Mouse (Mus musculus): ENCODE results near the gene Ccdc162. TPM values are rescaled to one million over a fixed set of nuclear protein-coding genes. Genes with fewer than 3 reads are reported as not detected.

Gene Ccdc162
- polyA plus RNA-seq, 1 experiment = 0.88 TPM

GRCm38 (mm10) chr10:41651532-41651931 is 64.9 kb downstream of the Ccdc162 start:
- 90% methylated on average over 3 of the region's 3 CpGs for WGBS
- no peak for DNase-seq (ENCODE audit: low read depth, low spot score)

- no peak for DNase-seq (ENCODE audit: low read depth, low spot score)
- 93% methylated on average over 5 of the region's 5 CpGs for WGBS
Observed at GRCm38 (mm10) chr10:41649186-41649585, 67.2 kb downstream of the Ccdc162 start.

- WGBS = 69% methylated on average over 3 of the region's 3 CpGs
- no peak for DNase-seq (ENCODE audit: low read depth, low spot score)
Observed at GRCm38 (mm10) chr10:41638776-41639175, 77.7 kb downstream of the Ccdc162 start.

DNA sequence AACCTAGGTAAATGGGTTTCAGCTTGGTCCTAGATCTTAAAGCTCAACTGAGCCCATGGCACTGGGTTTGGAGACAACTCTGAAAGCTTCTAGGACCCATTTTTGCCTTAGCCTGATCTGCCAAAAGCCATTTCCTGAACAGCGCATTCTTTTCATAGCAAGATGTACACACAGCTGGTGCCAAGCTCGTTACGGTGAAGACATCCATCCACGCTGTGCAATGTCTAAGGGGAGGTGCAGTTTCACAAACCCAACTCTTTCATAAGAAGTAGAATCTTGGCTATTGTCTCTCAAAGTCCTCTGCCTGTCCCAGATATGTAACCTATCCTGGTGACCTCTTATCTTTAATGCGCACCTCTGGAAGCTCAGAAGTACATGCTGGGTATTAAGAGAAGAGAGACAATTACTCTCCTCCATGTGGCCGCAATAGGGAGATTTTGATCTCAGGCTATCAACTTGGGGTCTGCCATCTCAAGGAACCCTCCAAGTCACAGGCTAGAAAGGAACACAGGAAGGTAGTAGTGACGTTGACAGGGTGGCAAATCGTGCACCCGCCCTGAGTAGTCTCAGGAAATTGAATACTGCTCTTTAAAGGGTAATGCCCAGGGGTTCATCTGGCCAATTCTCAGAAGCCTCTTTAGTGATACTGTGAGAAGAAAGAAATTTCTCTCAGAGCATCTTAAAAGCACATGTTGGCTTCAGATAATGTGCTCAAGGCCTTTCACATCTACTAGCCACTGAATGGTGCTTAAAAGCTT is 81.0 kb downstream of the Ccdc162 start:
- 69% methylated on average over 9 of the region's 9 CpGs for WGBS
- no peak for DNase-seq (ENCODE audit: low read depth, low spot score)

- 85% methylated on average over 11 of the region's 11 CpGs for WGBS
- DNase-seq (ENCODE audit: low read depth, low spot score) = no peak
Observed at GRCm38 (mm10) chr10:41633801-41634200, 82.6 kb downstream of the Ccdc162 start.

DNA sequence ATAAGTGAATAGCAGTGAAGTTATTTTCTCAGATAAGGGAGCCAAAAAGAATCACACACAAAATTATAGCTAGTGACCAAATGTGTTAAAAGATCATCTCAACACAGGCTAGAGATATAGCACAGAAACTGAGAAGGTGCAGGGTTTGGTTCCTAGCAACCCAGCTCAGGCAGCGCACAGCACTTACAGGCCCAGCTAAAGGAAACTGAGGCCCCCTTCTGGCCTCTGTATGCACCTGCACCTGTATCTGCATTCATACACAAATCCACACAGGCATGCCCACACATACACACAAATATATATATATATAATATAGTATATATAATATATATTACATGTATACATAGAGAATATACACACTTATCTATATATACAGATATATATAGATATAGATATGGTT is 84.4 kb downstream of the Ccdc162 start:
- WGBS = 98% methylated on average over 1 of the region's 1 CpGs
- no peak for DNase-seq (ENCODE audit: low read depth, low spot score)

- 73% methylated on average over 3 of the region's 3 CpGs for WGBS
- DNase-seq (ENCODE audit: low read depth, low spot score) = no peak
Observed at GRCm38 (mm10) chr10:41626996-41627395, 89.4 kb downstream of the Ccdc162 start.

GRCm38 (mm10) chr10:41619988-41620387 is 96.4 kb downstream of the Ccdc162 start:
- 96% methylated on average over 2 of the region's 2 CpGs for WGBS
- no peak for DNase-seq (ENCODE audit: low read depth, low spot score)

GRCm38 (mm10) chr10:41615487-41615886 is 100.9 kb downstream of the Ccdc162 start:
- 82% methylated on average over 4 of the region's 4 CpGs for WGBS
- no peak for DNase-seq (ENCODE audit: low read depth, low spot score)

GRCm38 (mm10) chr10:41611941-41612340 is 104.5 kb downstream of the Ccdc162 start:
- WGBS = 38% methylated on average over 5 of the region's 5 CpGs
- no peak for DNase-seq (ENCODE audit: low read depth, low spot score)

- no peak for DNase-seq (ENCODE audit: low read depth, low spot score)
- 26% methylated on average over 1 of the region's 1 CpGs for WGBS
Observed at GRCm38 (mm10) chr10:41609475-41609874, 107.0 kb downstream of the Ccdc162 start.

GRCm38 (mm10) chr10:41608485-41608884 is 107.9 kb downstream of the Ccdc162 start:
- 86% methylated on average over 3 of the region's 3 CpGs for WGBS
- no peak for DNase-seq (ENCODE audit: low read depth, low spot score)

DNA sequence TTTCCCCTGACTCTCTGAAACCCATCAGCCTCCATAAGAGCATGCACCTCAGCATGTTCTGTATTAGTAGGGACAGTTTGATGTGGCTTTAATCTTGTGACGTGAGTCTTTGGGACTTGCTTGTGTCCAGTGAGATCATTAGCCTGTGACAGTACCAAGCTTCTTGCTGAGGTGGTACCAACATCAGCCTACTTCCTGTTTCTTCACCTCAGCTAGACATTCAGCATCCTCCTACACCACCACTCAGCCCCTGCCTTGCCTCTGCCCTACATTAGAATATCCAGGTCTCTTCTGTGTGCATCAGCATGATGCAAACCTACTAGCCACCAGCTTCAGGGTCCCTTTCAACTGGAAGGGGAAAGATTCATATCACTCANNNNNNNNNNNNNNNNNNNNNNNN is 113.8 kb downstream of the Ccdc162 start:
- no peak for DNase-seq (ENCODE audit: low read depth, low spot score)
- WGBS = 91% methylated on average over 1 of the region's 1 CpGs

DNA sequence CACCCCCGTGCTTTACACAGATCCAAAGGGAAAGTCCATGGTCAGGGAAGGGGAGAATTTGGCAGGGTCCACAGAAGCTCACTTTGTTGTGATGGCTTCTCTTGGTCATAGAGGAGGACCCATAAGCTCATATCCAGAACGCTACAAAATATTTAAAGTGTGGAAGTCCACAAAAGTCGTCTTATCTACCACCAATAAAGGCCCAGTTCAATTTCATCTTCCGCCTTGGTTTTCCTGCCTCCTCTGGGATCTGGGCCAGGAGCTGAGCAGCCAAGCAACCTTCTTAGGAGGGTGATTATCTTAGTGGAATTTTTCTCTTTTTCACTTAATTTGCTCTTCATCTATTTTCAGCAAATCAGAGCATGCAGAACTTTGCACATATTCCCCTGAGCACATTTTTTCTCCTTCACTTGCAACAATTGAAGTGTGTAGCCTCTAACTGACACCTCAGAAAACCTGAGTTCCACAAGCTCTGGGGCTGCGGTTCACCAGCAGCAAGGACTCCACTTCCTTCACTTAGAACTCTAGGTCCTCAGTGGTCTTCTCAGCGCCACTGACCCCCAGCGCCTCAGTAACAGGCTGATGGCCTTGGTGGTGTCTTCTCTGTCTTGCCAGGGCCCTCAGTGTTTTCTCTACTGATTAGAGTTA is 114.4 kb downstream of the Ccdc162 start:
- 53% methylated on average over 7 of the region's 7 CpGs for WGBS
- no peak for DNase-seq (ENCODE audit: low read depth, low spot score)

DNA sequence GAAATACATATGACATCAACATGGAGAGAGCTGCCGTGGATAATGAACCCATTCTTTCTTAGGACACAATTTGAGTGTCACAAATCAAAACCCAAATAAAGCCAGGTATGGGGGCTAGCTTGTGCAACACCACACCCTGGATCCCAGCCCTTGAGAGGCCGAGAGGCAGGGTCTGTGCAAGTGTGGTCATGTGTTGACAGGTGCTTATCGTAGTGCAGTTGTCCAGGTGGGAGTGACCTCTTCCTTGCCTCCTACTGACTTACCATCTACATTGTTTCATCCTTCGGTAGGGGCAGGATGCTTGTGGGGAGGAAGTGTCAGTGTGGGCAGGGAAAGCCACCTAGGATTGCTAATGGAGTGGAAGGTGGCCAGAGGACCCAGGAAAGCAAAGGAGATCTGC is 115.1 kb downstream of the Ccdc162 start:
- DNase-seq (ENCODE audit: low read depth, low spot score) = no peak
- 78% methylated on average over 4 of the region's 4 CpGs for WGBS

GRCm38 (mm10) chr10:41599051-41599450 is 117.4 kb downstream of the Ccdc162 start:
- DNase-seq (ENCODE audit: low read depth, low spot score) = no peak
- WGBS = 72% methylated on average over 9 of the region's 9 CpGs

DNA sequence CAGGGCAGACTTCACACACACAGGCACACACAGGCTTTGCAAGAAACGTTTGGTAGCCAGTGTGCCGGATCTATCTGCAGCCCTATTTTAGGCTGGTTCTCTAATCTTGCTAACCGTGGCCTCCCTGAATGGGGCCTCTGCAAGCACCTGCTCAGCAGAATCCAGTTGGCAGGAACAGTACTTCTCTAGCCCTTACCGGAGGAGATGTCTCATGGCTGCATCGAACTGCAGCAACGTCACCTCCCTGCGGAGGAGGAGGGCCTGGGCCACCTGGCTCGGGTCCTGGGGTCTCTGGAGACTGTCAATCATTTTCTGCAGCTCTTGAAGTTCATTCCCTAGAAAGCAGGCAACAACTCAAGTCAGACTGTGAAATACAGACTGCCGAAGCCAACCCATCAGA is 118.2 kb downstream of the Ccdc162 start:
- 67% methylated on average over 9 of the region's 9 CpGs for WGBS
- DNase-seq (ENCODE audit: low read depth, low spot score) = no peak

GRCm38 (mm10) chr10:41595550-41595949 is 120.9 kb downstream of the Ccdc162 start:
- no peak for DNase-seq (ENCODE audit: low read depth, low spot score)
- WGBS = 69% methylated on average over 3 of the region's 3 CpGs

DNA sequence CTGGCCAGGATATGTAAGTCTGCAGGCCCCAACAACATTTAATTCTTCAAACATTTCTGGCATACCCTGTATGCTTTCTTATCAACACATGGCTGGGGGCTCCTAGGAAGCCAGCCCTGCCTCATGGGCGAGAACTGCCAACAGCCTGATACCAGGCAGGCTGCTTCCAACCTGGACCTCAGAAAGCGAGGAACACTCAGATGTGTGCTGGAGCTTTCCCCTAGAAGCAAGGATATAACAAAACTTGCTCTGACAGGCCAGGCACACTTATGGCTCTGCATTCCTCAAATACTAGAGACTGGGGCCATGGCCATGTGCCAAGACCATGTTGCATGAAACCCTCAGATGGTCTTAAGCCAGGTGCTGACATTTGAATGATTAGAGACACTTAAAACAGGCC is 121.5 kb downstream of the Ccdc162 start:
- WGBS = 82% methylated on average over 2 of the region's 2 CpGs
- no peak for DNase-seq (ENCODE audit: low read depth, low spot score)

DNA sequence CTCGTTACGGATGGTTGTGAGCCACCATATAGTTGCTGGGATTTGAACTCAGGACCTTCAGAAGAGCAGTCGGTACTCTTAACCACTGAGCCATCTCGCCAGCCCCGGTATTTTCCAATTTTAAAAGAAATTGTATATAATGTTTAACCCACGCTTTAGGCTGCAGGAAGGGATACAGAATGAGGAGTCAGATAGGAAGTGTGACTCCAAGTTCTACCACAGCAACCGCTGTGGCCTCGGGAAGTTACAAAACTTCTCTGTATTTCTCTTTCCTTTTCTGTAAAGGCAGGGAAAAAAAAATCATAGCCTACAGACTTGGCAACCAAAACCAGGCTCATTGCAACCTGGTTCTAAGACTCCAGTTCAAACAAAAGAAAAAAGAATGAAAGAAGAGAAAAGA is 122.0 kb downstream of the Ccdc162 start:
- no peak for DNase-seq (ENCODE audit: low read depth, low spot score)
- WGBS = 83% methylated on average over 8 of the region's 8 CpGs

DNA sequence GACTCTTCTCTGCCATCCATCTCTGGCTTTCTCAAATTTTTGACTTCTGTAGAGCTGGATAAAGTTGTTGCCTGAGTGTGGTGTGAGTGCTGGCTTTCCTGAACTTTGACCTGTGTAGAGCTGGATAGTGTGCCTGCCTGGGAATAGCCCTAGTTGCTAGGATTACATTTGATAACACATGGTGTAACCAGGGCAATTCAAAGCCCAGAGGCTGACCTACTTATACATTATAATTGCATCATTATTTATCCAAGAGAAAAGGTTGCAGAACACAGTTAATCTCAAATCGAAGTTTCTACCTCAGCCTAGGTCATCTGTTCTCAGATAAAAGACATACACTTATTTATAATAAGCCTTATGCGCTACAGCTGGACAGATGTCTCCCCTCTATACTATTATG is 127.8 kb downstream of the Ccdc162 start:
- WGBS = 62% methylated on average over 2 of the region's 2 CpGs
- no peak for DNase-seq (ENCODE audit: low read depth, low spot score)

All from large intestine, adult 2 months (tissue).